Mouse (Mus musculus): ENCODE measurements around the gene Kmt2d. TPM values are rescaled to one million over a fixed set of nuclear protein-coding genes. Genes with fewer than 3 reads are reported as not detected.
"Not testable (repeated sequence)": the region's sequence is repeated elsewhere in the genome, so short reads cannot be mapped to it uniquely, and the experiment has no call there.

Kmt2d gene
- 10 to 100 TPM; 65.6 to 67.2 TPM for total RNA-seq (2021)

GRCm38 (mm10) chr15:98871070-98871915, at the start of gene Kmt2d:
Kmt2d (minus strand) TSS chr15:98871204.
- DNase-seq, result peak; percentile 59

- not testable (repeated sequence) for DNase-seq
Observed at GRCm38 (mm10) chr15:98918499-98918895, 47.5 kb upstream of the Kmt2d start.

GRCm38 (mm10) chr15:98917538-98918498, 46.8 kb upstream of the Kmt2d start, which contains the start of gene Lmbr1l:
Lmbr1l (minus strand) TSS chr15:98918231.
- DNase-seq, result peak; percentile 99

GRCm38 (mm10) chr15:98917091-98917490, 46.1 kb upstream of the Kmt2d start:
- peak; percentile 25 for DNase-seq

GRCm38 (mm10) chr15:98916016-98916415, 45.0 kb upstream of the Kmt2d start:
- DNase-seq, result no peak

GRCm38 (mm10) chr15:98914903-98915302, 43.9 kb upstream of the Kmt2d start:
- DNase-seq, result no peak

- peak; percentile 65 for DNase-seq
Observed at GRCm38 (mm10) chr15:98904692-98905091, 33.7 kb upstream of the Kmt2d start.

GRCm38 (mm10) chr15:98902600-98902999, 31.6 kb upstream of the Kmt2d start:
- no peak for DNase-seq

GRCm38 (mm10) chr15:98901530-98901929, 30.5 kb upstream of the Kmt2d start:
- DNase-seq, result no peak

GRCm38 (mm10) chr15:98897928-98898800, 27.2 kb upstream of the Kmt2d start, which contains the start of gene Dhh:
Dhh (minus strand) TSS chr15:98898540.
- peak; percentile 39 for DNase-seq

- peak; percentile 66 for DNase-seq
Observed at GRCm38 (mm10) chr15:98897495-98897894, 26.5 kb upstream of the Kmt2d start.

- DNase-seq, result peak; percentile 58
Observed at GRCm38 (mm10) chr15:98895635-98896589, 24.9 kb upstream of the Kmt2d start.

GRCm38 (mm10) chr15:98894746-98895634, 24.0 kb upstream of the Kmt2d start:
- DNase-seq, result no peak

- DNase-seq, result peak; percentile 40
Observed at GRCm38 (mm10) chr15:98893940-98894745, 23.1 kb upstream of the Kmt2d start, which contains the start of gene Rhebl1. Rhebl1 (minus strand) TSS chr15:98894540.

- DNase-seq, result no peak
Observed at GRCm38 (mm10) chr15:98893036-98893435, 22.0 kb upstream of the Kmt2d start.

- DNase-seq, result peak; percentile 76
Observed at GRCm38 (mm10) chr15:98891907-98892606, 21.1 kb upstream of the Kmt2d start.

- no peak for DNase-seq
Observed at GRCm38 (mm10) chr15:98891198-98891742, 20.3 kb upstream of the Kmt2d start.

GRCm38 (mm10) chr15:98887526-98887925, 16.5 kb upstream of the Kmt2d start:
- no peak for DNase-seq
